Mouse (Mus musculus) thymus, adult 2 months (tissue): ENCODE results near the gene Aloxe3.

Experiments
- CTCF ChIP-seq: fragments of 200-500 bp; IDR thresholded peaks from 2 replicates; pipeline ENCODE4 v1.5.1; 2012; ENCODE audit warnings: mild to moderate bottlenecking, control low read depth, low read length, moderate library complexity, borderline replicate concordance; ENCODE audit not compliant: control insufficient read depth, poor library complexity, insufficient read depth; ENCODE audit errors: extremely low read depth
- POLR2A ChIP-seq: fragments of 200-500 bp; IDR thresholded peaks from 2 replicates; pipeline ENCODE4 v1.6.1; 2012; ENCODE audit warnings: mild to moderate bottlenecking, low read length, control low read depth, moderate library complexity; ENCODE audit not compliant: control insufficient read depth, poor library complexity, insufficient read depth; ENCODE audit errors: extremely low read depth

GRCm38 (mm10) chr11:69156800-69157199, 31.1 kb downstream of the Aloxe3 start, which contains the start of gene Alox12b:
- no peak for TF ChIP-seq POLR2A
- no peak for TF ChIP-seq CTCF
